Mouse (Mus musculus) brown adipose tissue, adult 24 weeks (tissue): Measurements from ENCODE around the gene Mmp9. TPM values are rescaled to one million over a fixed set of nuclear protein-coding genes. Genes with fewer than 3 reads are reported as not detected.

ENCODE experiments used
- polyA plus RNA-seq: library from polyadenylated mRNA; stranded (reverse); fragments of >200 nt; gene quantifications from 2 replicates; pipeline ENCODE4 v1.2.4, GENCODE M21; 2012; ENCODE audit not compliant: missing spikeins, insufficient read depth, insufficient read length

Mmp9 gene
- polyA plus RNA-seq, 1 experiment: 6.9 TPM

Other genes with a start within 250 kb of the Mmp9 start
- gene Spint4, start 242.3 kb upstream of the Mmp9 start, polyA plus RNA-seq: not detected in 2 replicates
- gene Spint5, start 225.5 kb upstream of the Mmp9 start, polyA plus RNA-seq: not detected in 2 replicates
- not detected in 2 replicates for gene Wfdc3, start 194.8 kb upstream of the Mmp9 start, polyA plus RNA-seq
- gene Dnttip1, start 194.8 kb upstream of the Mmp9 start, polyA plus RNA-seq: 12.7 and 16.6 TPM in 2 replicates
- gene Ube2c, start 170.9 kb upstream of the Mmp9 start, polyA plus RNA-seq: 1.4 and 3.8 TPM in 2 replicates
- gene Tnnc2, start 160.8 kb upstream of the Mmp9 start, polyA plus RNA-seq: 204 and 410 TPM in 2 replicates
- gene Snx21, start 155.0 kb upstream of the Mmp9 start, polyA plus RNA-seq: 28.2 and 36.8 TPM in 2 replicates
- gene Acot8, start 135.9 kb upstream of the Mmp9 start, polyA plus RNA-seq: 15.5 and 16.3 TPM in 2 replicates
- gene Zswim3, start 135.7 kb upstream of the Mmp9 start, polyA plus RNA-seq: 1.5 and 3.6 TPM in 2 replicates
- gene Zswim1, start 118.1 kb upstream of the Mmp9 start, polyA plus RNA-seq: 4.1 and 5.3 TPM in 2 replicates
- not detected in 2 replicates for gene Spata25, start 112.2 kb upstream of the Mmp9 start, polyA plus RNA-seq
- gene Ctsa, start 107.9 kb upstream of the Mmp9 start, polyA plus RNA-seq: 44.9 and 55.0 TPM in 2 replicates
- gene Neurl2, start 107.3 kb upstream of the Mmp9 start, polyA plus RNA-seq: 1.1 and 4.1 TPM in 2 replicates
- gene Pltp, start 83.1 kb upstream of the Mmp9 start, polyA plus RNA-seq: 59.0 and 82.5 TPM in 2 replicates
- gene Pcif1, start 61.5 kb upstream of the Mmp9 start, polyA plus RNA-seq: 21.6 and 25.6 TPM in 2 replicates
- gene Zfp335, start 29.0 kb upstream of the Mmp9 start, polyA plus RNA-seq: 6.2 and 6.9 TPM in 2 replicates
- 1.2 and 1.3 TPM in 2 replicates for gene Slc12a5, start 20.0 kb downstream of the Mmp9 start, polyA plus RNA-seq
- gene Ncoa5, start 94.1 kb downstream of the Mmp9 start, polyA plus RNA-seq: 7.5 TPM in 2 replicates
- gene Cd40, start 114.8 kb downstream of the Mmp9 start, polyA plus RNA-seq: 1.2 and 2.2 TPM in 2 replicates
- gene 1700025C18Rik, start 150.0 kb downstream of the Mmp9 start, polyA plus RNA-seq: not detected in 2 replicates